In genomic region chr9:61369316-61370273, GRCm38 (mm10) we compare ENCODE assay signal across 7 mouse cellular contexts. TPM values are rescaled to one million over a fixed set of nuclear protein-coding genes. Genes with fewer than 3 reads are reported as not detected.
DNase-seq lines count a peak whose midpoint lies in the region; ATAC-seq and TF ChIP-seq lines count a peak whose summit lies in the region.

No protein-coding gene starts in this region.

- no peak overlapping the region for H3K9ac ChIP-seq in CH12.LX (ENCODE audit: insufficient read depth, low read depth)
- peak overlapping the region; percentile 41; the same call in 1 of the 2 replicates for H3K9ac ChIP-seq in heart, embryonic 16.5 days (ENCODE audit: low read length)

- no peak for TF ChIP-seq CTCF in CH12.LX (conservative IDR thresholded peaks at IDR 0.05 in 1 of 2, IDR thresholded peaks at IDR 0.05 in 1 of 2; ENCODE audit: low read depth in 2 of 2, low read length in 2 of 2)
- TF ChIP-seq CTCF in small intestine, adult 2 months (IDR thresholded peaks at IDR 0.05; ENCODE audit: extremely low read depth, insufficient read length, insufficient replicate concordance, low read depth, low read length), result no peak

- no peak overlapping the region for H3K4me3 ChIP-seq in CH12.LX (replicated peaks in 1 of 3; ENCODE audit: low read depth in 2 of 3, low read length in 2 of 3, poor library complexity in 1 of 3)
- peak overlapping the region; percentile 35 for H3K4me3 ChIP-seq in heart, embryonic 16.5 days (ENCODE audit: low read length)
- peak overlapping the region; percentile 44 for H3K4me3 ChIP-seq in small intestine, adult 2 months (ENCODE audit: low read depth, low read length)

- peak overlapping the region; percentile 35; the same call in 1 of the 2 replicates for H3K4me2 ChIP-seq in CH12.LX (ENCODE audit: insufficient read depth, low read depth, poor library complexity, severe bottlenecking)
- peak overlapping the region; percentile 63 for H3K4me2 ChIP-seq in heart, embryonic 16.5 days (ENCODE audit: low read depth, low read length)

- no peak overlapping the region for H3K27ac ChIP-seq in CH12.LX (ENCODE audit: insufficient read depth, low read depth)
- H3K27ac ChIP-seq in heart, embryonic 16.5 days (ENCODE audit: low read length), result no peak overlapping the region
- peak overlapping the region; percentile 6; the same call in 1 of the 2 replicates for H3K27ac ChIP-seq in small intestine, adult 2 months (ENCODE audit: insufficient read depth, low read depth, low read length)

- DNase-seq in CH12.LX (ENCODE audit: extremely low read depth) (no peak), R1 (ENCODE audit: low read depth, low spot score) (peak; percentile 66)
- DNase-seq in embryo, embryonic 10.5 days (ENCODE audit: low spot score), result peak; percentile 81
- peak; percentile 36 to 61 for DNase-seq in kidney, postnatal 25 days
- peak; percentile 61 to 73 for DNase-seq in lung, postnatal 4 days

- H3K79me2 ChIP-seq in CH12.LX (replicated peaks; ENCODE audit: control insufficient read depth, extremely low read depth, insufficient read depth, poor library complexity, severe bottlenecking), result peaks cover 13% of the 10 kb centered on the region; the same call in 1 of the 2 replicates

- H3K27me3 ChIP-seq in CH12.LX (replicated peaks), result peaks cover 2% of the 10 kb centered on the region
- peaks cover 42% of the 10 kb centered on the region for H3K27me3 ChIP-seq in heart, embryonic 16.5 days (ENCODE audit: control insufficient read depth, insufficient read depth, low read length)
- no peaks in the 10 kb centered on the region for H3K27me3 ChIP-seq in small intestine, adult 2 months (ENCODE audit: control insufficient read depth, insufficient read depth, low read length)

- H3K9me3 ChIP-seq in CH12.LX (replicated peaks; ENCODE audit: low read length), result no peaks in the 10 kb centered on the region
- H3K9me3 ChIP-seq in heart, embryonic 16.5 days (replicated peaks; ENCODE audit: control insufficient read depth, low read length), result no peaks in the 10 kb centered on the region

- H3K4me1 ChIP-seq in CH12.LX (ENCODE audit: control insufficient read depth in 1 of 2, insufficient read depth in 2 of 2), result peaks cover 9 to 38% of the 10 kb centered on the region in 2 experiments; a peak in 3 of 4 replicates
- peaks cover 27% of the 10 kb centered on the region for H3K4me1 ChIP-seq in heart, embryonic 16.5 days (ENCODE audit: control insufficient read depth, insufficient read depth, low read length)
- H3K4me1 ChIP-seq in small intestine, adult 2 months (ENCODE audit: control insufficient read depth, insufficient read depth, insufficient read length, low read length), result peaks cover 38% of the 10 kb centered on the region

- no peak for ATAC-seq in heart, embryonic 16.5 days (replicated peaks; ENCODE audit: extremely low read depth, insufficient read depth, low FRiP score)

- no peak for TF ChIP-seq POLR2A in CH12.LX (IDR thresholded peaks at IDR 0.05; ENCODE audit: low read depth, low read length)
- no peak for TF ChIP-seq POLR2A in small intestine, adult 2 months (IDR thresholded peaks at IDR 0.05; ENCODE audit: low read depth, low read length)

- no peaks in the 10 kb centered on the region for H3K36me3 ChIP-seq in CH12.LX (replicated peaks in 1 of 2; ENCODE audit: control insufficient read depth in 1 of 2, insufficient read depth in 1 of 2, low read length in 1 of 2)
- no peaks in the 10 kb centered on the region for H3K36me3 ChIP-seq in heart, embryonic 16.5 days (ENCODE audit: control insufficient read depth, insufficient read depth)
- no peaks in the 10 kb centered on the region for H3K36me3 ChIP-seq in small intestine, adult 2 months (ENCODE audit: control insufficient read depth, insufficient read depth, low read length)

- 2% methylated on average over 44 of the region's 45 CpGs for WGBS in heart, embryonic 16.5 days
- under 1% methylated on average over 45 of the region's 45 CpGs for WGBS in small intestine, adult 2 months

- dilution Hi-C loops in CH12.LX (cut with MboI; ENCODE audit: extremely low pct_ligation_motif_present, extremely low pct_unique_long_range_greater_than_20kb, low sequenced_read_pairs), result no loop called here

- TF ChIP-seq EP300 in CH12.LX (IDR thresholded peaks at IDR 0.05; ENCODE audit: low read length), result no peak

- in situ Hi-C loops in CH12.LX (cut with MboI; ENCODE audit: low pct_ligation_motif_present, low pct_unique_long_range_greater_than_20kb, low sequenced_read_pairs), result loop anchor here (5.0 to 25.0 kb wide), 2 partner anchors 323 to 468 kb away; no protein-coding TSS in a partner anchor

- TF ChIP-seq RAD21 in CH12.LX (IDR thresholded peaks at IDR 0.05; ENCODE audit: low read depth, low read length), result no peak

TF ChIP-seq in CH12.LX, 34 proteins besides CTCF, POLR2A, EP300 and RAD21:
- no peak for TF ChIP-seq KAT2A (IDR thresholded peaks at IDR 0.05; ENCODE audit: insufficient replicate concordance, low read length)
- TF ChIP-seq NELFE (IDR thresholded peaks at IDR 0.05; ENCODE audit: low read depth, low read length), result no peak
- no peak for TF ChIP-seq MAFK (IDR thresholded peaks at IDR 0.05; ENCODE audit: insufficient replicate concordance, low read length)
- TF ChIP-seq ETS1 (conservative IDR thresholded peaks at IDR 0.05; ENCODE audit: low read depth, low read length), result no peak
- no peak for TF ChIP-seq RCOR1 (conservative IDR thresholded peaks at IDR 0.05; ENCODE audit: low read depth, low read length)
- no peak for TF ChIP-seq ZC3H11A (IDR thresholded peaks at IDR 0.05; ENCODE audit: low read depth, low read length)
- TF ChIP-seq JUN (IDR thresholded peaks at IDR 0.05; ENCODE audit: insufficient read depth, low read depth, low read length), result no peak
- TF ChIP-seq HCFC1 (IDR thresholded peaks at IDR 0.05; ENCODE audit: low read depth, low read length), result no peak
- TF ChIP-seq PAX5 (IDR thresholded peaks at IDR 0.05; ENCODE audit: low read length), result no peak
- TF ChIP-seq CHD2 (IDR thresholded peaks at IDR 0.05; ENCODE audit: low read length), result no peak
- no peak for TF ChIP-seq MXI1 (IDR thresholded peaks at IDR 0.05; ENCODE audit: low read depth, low read length)
- TF ChIP-seq GABPA (IDR thresholded peaks at IDR 0.05; ENCODE audit: insufficient replicate concordance, low read depth, low read length), result no peak
- TF ChIP-seq SMC3 (IDR thresholded peaks at IDR 0.05; ENCODE audit: low read depth, low read length), result no peak
- TF ChIP-seq ZMIZ1 (IDR thresholded peaks at IDR 0.05; ENCODE audit: low read depth, low read length), result no peak
- TF ChIP-seq TBP (conservative IDR thresholded peaks at IDR 0.05; ENCODE audit: low read depth, low read length), result no peak

RNA-seq across cellular contexts. Expression of gene Tle3, which starts 2.6 kb away (rescaled TPM):
- total RNA-seq in CH12.LX (2012; rRNA removed) (17.2 and 22.8 TPM in 2 replicates), CH12.LX (2014; rRNA removed) (8.1 and 8.4 TPM in 2 replicates)
- 26.0 and 29.1 TPM in 2 replicates for polyA plus RNA-seq in CH12.LX (2012; ENCODE audit: insufficient read length, low read depth)
- 9.8 and 10.8 TPM in 2 replicates for polyA plus RNA-seq in heart, embryonic 16.5 days (2015; fragmentation: Nextera tagmentation; extraction: Ambion mirVana)
- polyA plus RNA-seq in small intestine, adult 2 months (2012; rRNA removed), result 37.4 and 136 TPM in 2 replicates

Comparison
In these comparisons a context has a peak if more than half of its experiments do, and no peak if none do; other contexts are left out.
1. H3K4me3 ChIP-seq: peak in heart, embryonic 16.5 days (single experiment) and small intestine, adult 2 months (single experiment); none in CH12.LX (0 of 3).